Mouse (Mus musculus) limb, embryonic 11.5 days (tissue): Measurements from ENCODE around the gene Gm49380. TPM values are rescaled to one million over a fixed set of nuclear protein-coding genes. Genes with fewer than 3 reads are reported as not detected.
A peak's percentile ranks its signal among the peaks of the same experiment; 100 is the strongest.

Experiments used
- ATAC-seq: fragments of 200-750 bp; cut with Nextera tagmentation; 2 replicates; pipeline ENCODE4 v1.8.0; 2017; ENCODE audit warnings: low read depth; ENCODE audit not compliant: insufficient number of reproducible peaks, low FRiP score, low TSS enrichment
- DNase-seq: peaks from one replicate; pipeline ENCODE4 v3.0.0-alpha.2; 2015; ENCODE audit warnings: low spot score
- H3K27ac ChIP-seq: fragments of 300-500 bp; sonication (generic); replicated peaks from 2 replicates; pipeline ENCODE4 v1.5.1; 2014; ENCODE audit warnings: low read depth, mild to moderate bottlenecking, low read length
- H3K27me3 ChIP-seq: fragments of 300-500 bp; sonication (generic); 2 replicates; pipeline ENCODE4 v1.6.1; 2014; ENCODE audit warnings: mild to moderate bottlenecking, low read length, mixed read lengths; ENCODE audit not compliant: control insufficient read depth, insufficient read depth
- H3K36me3 ChIP-seq: fragments of 300-500 bp; sonication (generic); 2 replicates; pipeline ENCODE4 v1.6.1; 2014; ENCODE audit warnings: mild to moderate bottlenecking, low read length, moderate library complexity, mixed read lengths; ENCODE audit not compliant: control insufficient read depth, insufficient read depth
- H3K4me1 ChIP-seq: fragments of 300-500 bp; sonication (generic); 2 replicates; pipeline ENCODE4 v1.6.1; 2014; ENCODE audit warnings: low read length, mixed read lengths; ENCODE audit not compliant: control insufficient read depth, insufficient read depth
- H3K4me2 ChIP-seq: fragments of 300-500 bp; sonication (generic); 2 replicates; pipeline ENCODE4 v1.6.1; 2014; ENCODE audit warnings: low read depth, mild to moderate bottlenecking, moderate library complexity; ENCODE audit not compliant: severe bottlenecking
- H3K4me3 ChIP-seq: fragments of 300-500 bp; sonication (generic); 2 replicates; pipeline ENCODE4 v1.5.1; 2014; ENCODE audit warnings: low read depth, low read length
- H3K9ac ChIP-seq: fragments of 300-500 bp; sonication (generic); 2 replicates; pipeline ENCODE4 v1.6.1; 2014; ENCODE audit warnings: mild to moderate bottlenecking, low read length
- H3K9me3 ChIP-seq: fragments of 300-500 bp; sonication (generic); 2 replicates; pipeline ENCODE4 v1.6.1; 2016; ENCODE audit warnings: low read length; ENCODE audit not compliant: control insufficient read depth
- WGBS: fragments of 180-500 bp; shearing (Covaris S2); extraction: QIAGEN DNeasy Blood & Tissue Kit; methylation state at CpG from one replicate; pipeline ENCODE4 v1.1.7; 2014; 5-methylcytosine and 5-hydroxymethylcytosine counted together
- polyA plus RNA-seq: library from polyadenylated mRNA; unstranded; fragments of >200 nt; fragmentation: Nextera tagmentation; extraction: Ambion mirVana; gene quantifications from 2 replicates; pipeline ENCODE4 v1.2.1, GENCODE M21; 2014

Gene Gm49380
- polyA plus RNA-seq, 1 experiment from 2014 or later: not detected

- WGBS: under 1% methylated on average over 27 of the region's 27 CpGs
- ATAC-seq: peak; percentile 32; the same call in 1 of the 2 replicates
Measured at GRCm38 (mm10) chr9:44130034-44130433, 16.7 kb upstream of the Gm49380 start.

GRCm38 (mm10) chr9:44129633-44130032, 16.3 kb upstream of the Gm49380 start:
- 0 out of 2 replicates have a peak, but pooled peaks have one; percentile 1 for ATAC-seq
- H3K9me3 ChIP-seq: no peaks in the 10 kb centered on the region
- peak overlapping the region; percentile 45; the same call in 1 of the 2 replicates for H3K9ac ChIP-seq
- peaks cover 30% of the 10 kb centered on the region for H3K4me1 ChIP-seq
- WGBS: 7% methylated on average over 9 of the region's 9 CpGs
- peak overlapping the region; percentile 73 for H3K4me2 ChIP-seq
- peak overlapping the region; percentile 31 for H3K4me3 ChIP-seq
- peaks cover 33% of the 10 kb centered on the region for H3K27me3 ChIP-seq
- peak overlapping the region; percentile 68; the same call in 1 of the 2 replicates for H3K27ac ChIP-seq
- no peaks in the 10 kb centered on the region for H3K36me3 ChIP-seq
- no peak for DNase-seq

More at GRCm38 (mm10) chr9:44130034-44130433, 16.7 kb upstream of the Gm49380 start:
- peak overlapping the region; percentile 68; the same call in 1 of the 2 replicates for H3K27ac ChIP-seq
- peaks cover 33% of the 10 kb centered on the region for H3K4me1 ChIP-seq
- peaks cover 35% of the 10 kb centered on the region for H3K27me3 ChIP-seq
- peak overlapping the region; percentile 31 for H3K4me3 ChIP-seq
- H3K36me3 ChIP-seq: no peaks in the 10 kb centered on the region
- no peaks in the 10 kb centered on the region for H3K9me3 ChIP-seq
- peak; percentile 76 for DNase-seq
- peak overlapping the region; percentile 45; the same call in 1 of the 2 replicates for H3K9ac ChIP-seq
- peak overlapping the region; percentile 73 for H3K4me2 ChIP-seq

GRCm38 (mm10) chr9:44127351-44127801, 14.1 kb upstream of the Gm49380 start:
- H3K4me2 ChIP-seq: no peak overlapping the region
- WGBS: 63% methylated on average over 3 of the region's 3 CpGs
- DNase-seq (no peak), ATAC-seq (no peak)
- no peaks in the 10 kb centered on the region for H3K36me3 ChIP-seq
- H3K27ac ChIP-seq: no peak overlapping the region
- no peak overlapping the region for H3K4me3 ChIP-seq
- H3K9me3 ChIP-seq: no peaks in the 10 kb centered on the region
- peaks cover 10% of the 10 kb centered on the region for H3K27me3 ChIP-seq
- peaks cover 24% of the 10 kb centered on the region for H3K4me1 ChIP-seq
- H3K9ac ChIP-seq: no peak overlapping the region

- H3K9me3 ChIP-seq: no peaks in the 10 kb centered on the region
- no peak overlapping the region for H3K9ac ChIP-seq
- peaks cover 7% of the 10 kb centered on the region for H3K27me3 ChIP-seq
- H3K36me3 ChIP-seq: no peaks in the 10 kb centered on the region
- ATAC-seq (no peak), DNase-seq (no peak)
- no peak overlapping the region for H3K4me3 ChIP-seq
- H3K27ac ChIP-seq: no peak overlapping the region
- peaks cover 24% of the 10 kb centered on the region for H3K4me1 ChIP-seq
- 86% methylated on average over 3 of the region's 3 CpGs for WGBS
- H3K4me2 ChIP-seq: 0 out of 2 replicates have a peak overlapping the region, but pooled peaks have one; percentile 25
Measured at GRCm38 (mm10) chr9:44126746-44127145, 13.4 kb upstream of the Gm49380 start.

- 34% methylated on average over 18 of the region's 18 CpGs for WGBS
- DNase-seq (peak; percentile 93), ATAC-seq (no peak)
- Histone ChIP-seq H3K27me3 (no peaks in the 10 kb centered on the region), H3K9me3 (no peaks in the 10 kb centered on the region), H3K4me3 (no peak overlapping the region), H3K9ac (no peak overlapping the region), H3K4me1 (peaks cover 19% of the 10 kb centered on the region), H3K4me2 (peak overlapping the region; percentile 25; the same call in 1 of the 2 replicates), H3K36me3 (no peaks in the 10 kb centered on the region), H3K27ac (no peak overlapping the region)
Measured at GRCm38 (mm10) chr9:44125546-44126428, 12.5 kb upstream of the Gm49380 start.

GRCm38 (mm10) chr9:44125026-44125425, 11.7 kb upstream of the Gm49380 start:
- Histone ChIP-seq H3K27ac (no peak overlapping the region), H3K4me3 (no peak overlapping the region), H3K9me3 (no peaks in the 10 kb centered on the region), H3K4me1 (peaks cover 12% of the 10 kb centered on the region), H3K27me3 (no peaks in the 10 kb centered on the region), H3K36me3 (no peaks in the 10 kb centered on the region), H3K4me2 (no peak overlapping the region), H3K9ac (no peak overlapping the region)
- ATAC-seq (no peak), DNase-seq (no peak)
- WGBS: 60% methylated on average over 5 of the region's 5 CpGs

- no peaks in the 10 kb centered on the region for H3K27me3 ChIP-seq
- H3K27ac ChIP-seq: no peak overlapping the region
- no peak overlapping the region for H3K4me2 ChIP-seq
- DNase-seq (no peak), ATAC-seq (no peak)
- H3K9me3 ChIP-seq: no peaks in the 10 kb centered on the region
- no peak overlapping the region for H3K9ac ChIP-seq
- no peaks in the 10 kb centered on the region for H3K36me3 ChIP-seq
- peaks cover 5% of the 10 kb centered on the region for H3K4me1 ChIP-seq
- H3K4me3 ChIP-seq: no peak overlapping the region
- WGBS: 80% methylated on average over 6 of the region's 6 CpGs
Measured at GRCm38 (mm10) chr9:44124317-44124716, 11.0 kb upstream of the Gm49380 start.

GRCm38 (mm10) chr9:44119948-44120465, 6.7 kb upstream of the Gm49380 start:
- no peak for ATAC-seq
- Histone ChIP-seq H3K9ac (no peak overlapping the region), H3K4me2 (no peak overlapping the region), H3K27ac (no peak overlapping the region), H3K4me1 (no peaks in the 10 kb centered on the region), H3K36me3 (no peaks in the 10 kb centered on the region), H3K27me3 (no peaks in the 10 kb centered on the region), H3K9me3 (no peaks in the 10 kb centered on the region), H3K4me3 (no peak overlapping the region)
- 73% methylated on average over 8 of the region's 8 CpGs for WGBS
- no peak for DNase-seq
